Mouse (Mus musculus): ENCODE measurements at regions not wholly inside any gene's neighbourhood (a gene's known extent, or its start where the extent isn't known, plus 50 kb on each side); places are given as distances from the start of the nearest gene placed in this dataset.

DNA sequence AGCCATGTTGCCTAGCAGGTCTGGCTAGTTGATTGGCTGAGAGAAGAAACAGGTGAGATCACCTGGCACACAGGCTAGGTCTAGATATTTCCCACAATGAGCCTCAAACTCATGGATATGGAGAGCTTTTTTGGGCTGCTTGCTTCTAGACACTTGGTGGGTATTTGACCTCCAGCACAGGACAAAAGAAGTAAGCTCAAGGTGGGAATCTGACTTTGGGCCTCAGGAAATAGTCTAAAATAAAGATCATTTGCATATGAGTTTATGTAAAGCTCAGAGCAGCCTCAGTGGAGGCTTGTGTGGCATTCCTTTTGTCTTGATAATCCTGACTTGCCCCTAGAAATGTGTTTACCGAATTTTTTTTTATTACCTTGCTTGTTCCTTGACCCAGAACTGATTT lies 594.8 kb upstream of the Kcnd2 start:
- TF ChIP-seq CTCF (IDR thresholded peaks at IDR 0.05; ENCODE audit: borderline replicate concordance, insufficient read depth, low read depth, low read length) (no peak), POLR2A (IDR thresholded peaks at IDR 0.05; ENCODE audit: borderline replicate concordance, insufficient read depth, low read length) (no peak)

Measured in cerebellum, adult 2 months (tissue).